Mouse (Mus musculus) heart, adult 2 months (tissue): ENCODE measurements at regions not wholly inside any gene's neighbourhood (a gene's known extent, or its start where the extent isn't known, plus 50 kb on each side); places are given as distances from the start of the nearest gene placed in this dataset.

Experiments
- CTCF ChIP-seq: fragments of 200-600 bp; IDR thresholded peaks from 2 replicates; pipeline ENCODE4 v1.8.1; 2022; ENCODE audit warnings: antibody characterized with exemption, mild to moderate bottlenecking, moderate library complexity
- EP300 ChIP-seq: fragments of 200-500 bp; IDR thresholded peaks from 2 replicates; pipeline ENCODE4 v1.6.1; 2011; ENCODE audit warnings: low read depth, low read length, control low read depth; ENCODE audit not compliant: insufficient read depth
- POLR2A ChIP-seq: fragments of 200-500 bp; IDR thresholded peaks from 2 replicates; pipeline ENCODE4 v1.6.1; 2011; ENCODE audit warnings: mild to moderate bottlenecking, low read depth, low read length, control low read depth; ENCODE audit not compliant: insufficient read depth

- TF ChIP-seq CTCF = no peak
- no peak for TF ChIP-seq EP300
- no peak for TF ChIP-seq POLR2A
Observed at GRCm38 (mm10) chr14:71891667-71892066, 600.0 kb downstream of the Gm9195 start.
